Mouse (Mus musculus) ovary, postnatal 14 days (tissue): ENCODE measurements at regions not wholly inside any gene's neighbourhood (a gene's known extent, or its start where the extent isn't known, plus 50 kb on each side); places are given as distances from the start of the nearest gene placed in this dataset.

Source experiments
- DNase-seq: peaks from one replicate; pipeline ENCODE4 v3.0.0; 2022; ENCODE audit warnings: low spot score

DNA sequence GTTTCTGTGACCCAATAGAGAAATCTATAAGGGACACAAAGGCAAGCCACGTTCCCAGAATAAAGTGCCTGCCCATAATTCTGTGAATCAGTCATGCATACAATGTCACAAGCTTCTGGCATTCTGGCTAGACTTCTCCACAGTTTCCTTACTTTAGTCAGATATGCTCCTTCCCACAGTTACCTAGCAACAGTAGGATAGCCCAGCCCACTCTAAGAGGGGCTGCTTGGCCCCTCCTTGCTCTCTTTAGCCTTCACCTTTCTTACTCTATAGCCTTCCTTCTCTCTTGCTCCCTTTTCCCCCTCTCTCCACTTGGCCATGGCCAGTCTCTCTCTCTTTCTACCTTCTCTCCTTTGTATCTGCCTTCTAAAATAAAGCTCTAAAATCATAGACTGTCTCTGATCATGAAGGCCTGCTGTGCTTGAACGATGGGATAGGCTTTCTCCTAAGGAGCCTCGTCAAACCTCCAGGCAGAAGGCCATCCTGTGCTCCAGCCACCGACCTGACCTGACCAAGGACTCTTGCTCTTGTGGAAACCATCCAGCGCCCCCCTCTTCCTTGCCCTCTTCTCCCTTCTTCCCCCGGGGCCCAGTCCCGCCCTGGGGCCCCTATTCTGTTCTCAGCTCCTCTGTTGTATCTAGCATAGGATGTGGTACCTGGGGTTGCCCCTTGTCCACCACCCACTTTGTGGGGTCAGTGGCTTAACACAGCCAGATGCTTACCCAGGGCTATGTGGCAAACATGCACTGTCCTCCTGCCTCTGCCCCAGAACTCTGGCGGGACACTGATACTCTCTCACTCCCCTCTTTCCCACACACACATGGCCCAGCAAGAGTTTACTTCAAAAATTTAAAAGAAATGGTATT is 1723.8 kb upstream of the Igfbp7 start:
- no peak for DNase-seq

DNA sequence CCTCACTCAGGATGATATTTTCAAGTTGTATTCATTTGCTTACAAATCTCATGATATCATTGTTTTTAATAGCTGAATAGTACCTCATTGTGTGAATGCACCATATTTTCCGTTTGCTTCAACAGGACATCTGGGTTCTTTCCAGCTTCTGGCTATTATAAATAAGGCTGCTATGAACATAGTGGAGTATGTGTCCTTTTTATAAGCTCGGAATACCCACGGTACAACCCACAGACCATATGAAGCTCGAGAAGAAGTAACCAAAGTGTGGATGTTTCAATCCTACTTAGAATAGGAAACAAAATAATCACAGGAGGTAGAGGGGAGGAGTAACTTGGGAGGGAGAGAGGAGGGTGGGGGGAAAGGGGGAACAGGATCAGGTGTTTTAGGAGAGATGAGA is 1675.3 kb upstream of the Igfbp7 start:
- DNase-seq, result no peak

DNA sequence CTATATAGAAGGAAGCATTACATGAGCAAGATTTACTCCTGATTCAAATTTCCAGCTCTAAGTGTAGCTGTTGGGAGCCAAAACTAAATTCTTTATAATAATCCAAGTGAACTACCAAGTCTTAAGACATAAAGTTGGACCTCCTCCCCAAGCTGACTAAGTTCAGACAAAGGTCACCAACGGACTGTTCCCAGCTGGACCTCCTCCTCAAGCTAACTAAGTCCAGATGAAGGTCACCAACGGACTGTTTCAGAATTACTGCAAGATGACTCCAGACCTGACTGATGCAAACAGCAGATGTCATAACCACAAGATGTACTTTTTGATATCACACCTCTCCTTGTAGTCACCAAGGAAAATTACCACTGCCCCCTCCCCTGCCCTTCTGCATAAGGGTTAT is 1652.0 kb upstream of the Igfbp7 start:
- DNase-seq, result peak; percentile 4
